Mouse (Mus musculus) stomach, embryonic 15.5 days (tissue): ENCODE data around the gene Nadsyn1. TPM values are rescaled to one million over a fixed set of nuclear protein-coding genes. Genes with fewer than 3 reads are reported as not detected.

ENCODE experiments used
- ATAC-seq: fragments of 200-750 bp; cut with Nextera tagmentation; 2 replicates; pipeline ENCODE4 v1.8.0; 2017; ENCODE audit warnings: low read depth, moderate number of reproducible peaks, moderate TSS enrichment; ENCODE audit not compliant: insufficient read depth, low FRiP score
- H3K27ac ChIP-seq: fragments of 300-500 bp; sonication (generic); 2 replicates; pipeline ENCODE4 v1.5.1; 2015; ENCODE audit warnings: mild to moderate bottlenecking, inconsistent platforms
- H3K27me3 ChIP-seq: fragments of 300-500 bp; sonication (generic); replicated peaks from 2 replicates; pipeline ENCODE4 v1.6.1; 2015; ENCODE audit warnings: inconsistent platforms
- H3K36me3 ChIP-seq: fragments of 300-500 bp; sonication (generic); 2 replicates; pipeline ENCODE4 v1.6.1; 2015; ENCODE audit warnings: inconsistent platforms
- H3K4me1 ChIP-seq: fragments of 300-500 bp; sonication (generic); 2 replicates; pipeline ENCODE4 v1.6.1; 2015; ENCODE audit warnings: inconsistent platforms
- H3K4me2 ChIP-seq: fragments of 300-500 bp; sonication (generic); 2 replicates; pipeline ENCODE4 v1.6.1; 2015; ENCODE audit warnings: mild to moderate bottlenecking, inconsistent platforms
- H3K4me3 ChIP-seq: fragments of 300-500 bp; sonication (generic); replicated peaks from 2 replicates; pipeline ENCODE4 v1.5.1; 2015; ENCODE audit warnings: inconsistent platforms
- H3K9ac ChIP-seq: fragments of 300-500 bp; sonication (generic); 2 replicates; pipeline ENCODE4 v1.6.1; 2015; ENCODE audit warnings: inconsistent platforms
- H3K9me3 ChIP-seq: fragments of 300-500 bp; sonication (generic); 2 replicates; pipeline ENCODE4 v1.6.1; 2016; ENCODE audit warnings: inconsistent platforms
- WGBS: fragments of 180-500 bp; shearing (Covaris S2); methylation state at CpG from one replicate; pipeline ENCODE4 v1.1.7; 2015; 5-methylcytosine and 5-hydroxymethylcytosine counted together
- polyA plus RNA-seq: library from polyadenylated mRNA; unstranded; fragments of >200 nt; fragmentation: Nextera tagmentation; extraction: Ambion mirVana; gene quantifications from 2 replicates; pipeline ENCODE4 v1.2.1, GENCODE M21; 2015

The Nadsyn1 gene
- polyA plus RNA-seq: 9.8 and 12.3 TPM in 2 replicates

GRCm38 (mm10) chr7:143822375-143823265 lies at the start of gene Nadsyn1, which contains the start of gene Dhcr7:
Gene Nadsyn1, minus strand, starts transcription at chr7:143822849.
Gene Dhcr7, plus strand, starts transcription at chr7:143823145.
- WGBS: 1% methylated on average over 40 of the region's 40 CpGs
- Histone ChIP-seq H3K4me3 (peak within 1 kb of the TSS; percentile 59), H3K36me3 (no peaks in the 10 kb centered on the region; the same call in 1 of the 2 replicates), H3K9ac (peak within 1 kb of the TSS; percentile 50), H3K27ac (peak within 1 kb of the TSS; percentile 76), H3K4me1 (peaks cover 12% of the 10 kb centered on the region), H3K4me2 (peak within 1 kb of the TSS; percentile 65), H3K27me3 (no peaks in the 10 kb centered on the region), H3K9me3 (no peaks in the 10 kb centered on the region)
- peak; percentile 98 for ATAC-seq

GRCm38 (mm10) chr7:143868874-143869273 lies 46.2 kb upstream of the Nadsyn1 start:
- Histone ChIP-seq H3K9ac (no peak overlapping the region), H3K4me3 (no peak overlapping the region), H3K9me3 (no peaks in the 10 kb centered on the region), H3K27ac (no peak overlapping the region), H3K27me3 (no peaks in the 10 kb centered on the region), H3K36me3 (no peaks in the 10 kb centered on the region), H3K4me1 (no peaks in the 10 kb centered on the region), H3K4me2 (no peak overlapping the region)
- ATAC-seq: no peak
- 74% methylated on average over 4 of the region's 4 CpGs for WGBS

GRCm38 (mm10) chr7:143866538-143866937 lies 43.9 kb upstream of the Nadsyn1 start, which contains the start of gene Gm498:
Gene Gm498, plus strand, starts transcription at chr7:143866838.
- H3K4me1 ChIP-seq: no peaks in the 10 kb centered on the region
- no peak for ATAC-seq
- no peak within 1 kb of the TSS for H3K4me3 ChIP-seq
- no peak within 1 kb of the TSS for H3K4me2 ChIP-seq
- no peaks in the 10 kb centered on the region for H3K36me3 ChIP-seq
- H3K9me3 ChIP-seq: no peaks in the 10 kb centered on the region
- 82% methylated on average over 2 of the region's 2 CpGs for WGBS
- H3K9ac ChIP-seq: no peak within 1 kb of the TSS
- H3K27me3 ChIP-seq: no peaks in the 10 kb centered on the region
- no peak within 1 kb of the TSS for H3K27ac ChIP-seq

- H3K36me3 ChIP-seq: peaks cover 20% of the 10 kb centered on the region
- H3K9ac ChIP-seq: no peak overlapping the region
- no peak overlapping the region for H3K27ac ChIP-seq
- WGBS: 84% methylated on average over 8 of the region's 8 CpGs
- H3K4me1 ChIP-seq: no peaks in the 10 kb centered on the region
- H3K4me2 ChIP-seq: no peak overlapping the region
- no peaks in the 10 kb centered on the region for H3K9me3 ChIP-seq
- H3K27me3 ChIP-seq: no peaks in the 10 kb centered on the region
- no peak for ATAC-seq
- H3K4me3 ChIP-seq: no peak overlapping the region
These were observed 26.3 kb upstream of the Nadsyn1 start for GRCm38 (mm10) chr7:143848768-143849482.

- Histone ChIP-seq H3K9ac (no peak overlapping the region), H3K4me1 (no peaks in the 10 kb centered on the region), H3K4me3 (no peak overlapping the region), H3K27ac (no peak overlapping the region), H3K36me3 (peaks cover 26% of the 10 kb centered on the region), H3K9me3 (no peaks in the 10 kb centered on the region), H3K4me2 (no peak overlapping the region), H3K27me3 (no peaks in the 10 kb centered on the region)
- no peak for ATAC-seq
- 81% methylated on average over 5 of the region's 5 CpGs for WGBS
These were observed 25.6 kb upstream of the Nadsyn1 start for GRCm38 (mm10) chr7:143848127-143848767.

GRCm38 (mm10) chr7:143841301-143841700 lies 18.7 kb upstream of the Nadsyn1 start:
- H3K36me3 ChIP-seq: peaks cover 70% of the 10 kb centered on the region
- H3K4me1 ChIP-seq: no peaks in the 10 kb centered on the region
- 94% methylated on average over 8 of the region's 8 CpGs for WGBS

DNA sequence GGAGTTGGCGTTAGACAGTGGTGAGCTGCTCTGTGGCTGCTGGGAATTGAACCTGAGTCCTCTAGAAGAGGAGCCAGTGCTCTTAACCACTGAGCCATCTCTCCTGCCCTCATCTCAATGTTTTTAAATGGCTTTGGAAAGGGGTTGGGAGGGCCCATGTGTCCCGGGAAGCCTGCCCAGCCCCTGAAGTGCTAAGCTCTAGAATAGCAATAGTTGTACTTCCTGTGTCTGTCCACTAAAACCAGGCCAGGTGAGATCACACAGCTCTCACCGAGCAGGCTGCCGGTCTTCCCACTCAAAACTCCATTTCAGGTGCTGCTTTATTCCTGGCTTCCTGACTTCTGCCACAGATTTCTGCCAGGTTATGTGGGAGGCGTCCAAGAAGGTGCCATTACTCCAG lies 17.5 kb upstream of the Nadsyn1 start:
- Histone ChIP-seq H3K36me3 (peaks cover 62% of the 10 kb centered on the region), H3K27me3 (no peaks in the 10 kb centered on the region), H3K9me3 (no peaks in the 10 kb centered on the region), H3K4me1 (no peaks in the 10 kb centered on the region), H3K27ac (no peak overlapping the region), H3K4me2 (no peak overlapping the region), H3K4me3 (no peak overlapping the region), H3K9ac (no peak overlapping the region)
- 94% methylated on average over 5 of the region's 5 CpGs for WGBS
- no peak for ATAC-seq

More at GRCm38 (mm10) chr7:143841301-143841700, 18.7 kb upstream of the Nadsyn1 start:
- no peaks in the 10 kb centered on the region for H3K27me3 ChIP-seq
- H3K9me3 ChIP-seq: no peaks in the 10 kb centered on the region
- ATAC-seq: no peak
- H3K9ac ChIP-seq: no peak overlapping the region
- no peak overlapping the region for H3K4me3 ChIP-seq
- H3K4me2 ChIP-seq: no peak overlapping the region
- H3K27ac ChIP-seq: no peak overlapping the region

DNA sequence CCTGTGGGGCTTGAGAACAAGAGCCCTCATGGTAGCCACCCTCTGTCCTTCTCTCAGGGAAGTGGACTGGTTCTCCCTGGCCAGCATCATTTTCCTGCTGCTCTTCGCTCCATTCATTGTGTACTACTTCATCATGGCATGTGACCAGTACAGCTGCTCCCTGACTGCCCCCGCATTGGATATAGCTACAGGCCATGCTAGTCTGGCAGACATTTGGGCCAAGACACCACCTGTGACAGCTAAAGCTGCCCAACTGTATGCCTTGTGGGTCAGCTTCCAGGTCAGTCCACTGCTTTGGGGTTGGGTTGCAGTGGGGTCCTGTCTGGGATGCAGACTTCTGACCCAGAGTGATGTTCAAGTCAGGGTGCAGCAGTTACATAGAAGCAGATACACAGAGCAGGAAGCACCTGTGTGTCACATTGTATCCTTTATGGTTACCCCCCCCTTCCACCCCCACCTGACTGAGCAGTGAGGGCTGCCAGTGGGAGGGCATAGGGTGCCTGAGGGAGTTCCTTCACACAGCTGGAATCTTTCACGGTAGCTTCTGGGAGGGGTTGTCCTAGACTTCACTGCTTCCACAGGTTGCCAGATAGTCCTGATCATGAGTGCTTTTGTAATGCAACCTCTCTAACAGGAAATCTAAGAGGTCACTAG lies 15.2 kb upstream of the Nadsyn1 start:
- no peak for ATAC-seq
- Histone ChIP-seq H3K9ac (no peak overlapping the region), H3K27ac (no peak overlapping the region), H3K4me3 (no peak overlapping the region), H3K36me3 (peaks cover 40% of the 10 kb centered on the region), H3K27me3 (no peaks in the 10 kb centered on the region), H3K9me3 (no peaks in the 10 kb centered on the region), H3K4me2 (no peak overlapping the region), H3K4me1 (peaks cover 3% of the 10 kb centered on the region; the same call in 1 of the 2 replicates)
- WGBS: 89% methylated on average over 3 of the region's 3 CpGs

DNA sequence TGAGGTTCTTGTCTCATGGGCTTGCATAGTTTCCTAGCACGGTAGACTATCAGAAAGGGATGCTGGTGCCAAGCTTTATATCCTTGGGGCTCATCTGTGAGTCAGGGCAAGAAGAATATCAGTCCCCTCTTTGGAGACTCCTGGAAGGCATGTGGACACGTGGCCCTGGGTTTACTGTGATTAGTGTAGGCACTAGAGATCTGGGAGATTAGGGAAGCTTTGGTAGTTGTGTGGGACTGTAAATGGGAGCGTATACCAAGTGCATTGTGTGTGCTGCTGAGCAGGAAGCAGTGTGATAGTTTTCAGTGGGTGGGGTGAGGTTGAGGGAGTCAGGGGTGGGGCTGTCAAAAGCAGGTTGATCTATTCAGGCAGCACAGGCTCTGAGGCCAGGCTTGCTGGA lies 12.3 kb upstream of the Nadsyn1 start:
- no peaks in the 10 kb centered on the region for H3K27me3 ChIP-seq
- peak; percentile 19; the same call in 1 of the 2 replicates for ATAC-seq
- H3K36me3 ChIP-seq: peaks cover 12% of the 10 kb centered on the region
- no peak overlapping the region for H3K4me2 ChIP-seq
- 40% methylated on average over 3 of the region's 3 CpGs for WGBS
- H3K4me3 ChIP-seq: no peak overlapping the region
- H3K9me3 ChIP-seq: no peaks in the 10 kb centered on the region
- H3K27ac ChIP-seq: peak overlapping the region; percentile 52; the same call in 1 of the 2 replicates
- H3K9ac ChIP-seq: no peak overlapping the region
- peaks cover 19% of the 10 kb centered on the region for H3K4me1 ChIP-seq

- H3K4me3 ChIP-seq: no peak overlapping the region
- no peak overlapping the region for H3K9ac ChIP-seq
- no peak for ATAC-seq
- 85% methylated on average over 2 of the region's 2 CpGs for WGBS
- H3K27ac ChIP-seq: no peak overlapping the region
- no peaks in the 10 kb centered on the region for H3K9me3 ChIP-seq
- no peak overlapping the region for H3K4me2 ChIP-seq
- peaks cover 19% of the 10 kb centered on the region for H3K4me1 ChIP-seq
- H3K27me3 ChIP-seq: no peaks in the 10 kb centered on the region
- peaks cover 12% of the 10 kb centered on the region; the same call in 1 of the 2 replicates for H3K36me3 ChIP-seq
These were observed 11.7 kb upstream of the Nadsyn1 start for GRCm38 (mm10) chr7:143834316-143834715.

DNA sequence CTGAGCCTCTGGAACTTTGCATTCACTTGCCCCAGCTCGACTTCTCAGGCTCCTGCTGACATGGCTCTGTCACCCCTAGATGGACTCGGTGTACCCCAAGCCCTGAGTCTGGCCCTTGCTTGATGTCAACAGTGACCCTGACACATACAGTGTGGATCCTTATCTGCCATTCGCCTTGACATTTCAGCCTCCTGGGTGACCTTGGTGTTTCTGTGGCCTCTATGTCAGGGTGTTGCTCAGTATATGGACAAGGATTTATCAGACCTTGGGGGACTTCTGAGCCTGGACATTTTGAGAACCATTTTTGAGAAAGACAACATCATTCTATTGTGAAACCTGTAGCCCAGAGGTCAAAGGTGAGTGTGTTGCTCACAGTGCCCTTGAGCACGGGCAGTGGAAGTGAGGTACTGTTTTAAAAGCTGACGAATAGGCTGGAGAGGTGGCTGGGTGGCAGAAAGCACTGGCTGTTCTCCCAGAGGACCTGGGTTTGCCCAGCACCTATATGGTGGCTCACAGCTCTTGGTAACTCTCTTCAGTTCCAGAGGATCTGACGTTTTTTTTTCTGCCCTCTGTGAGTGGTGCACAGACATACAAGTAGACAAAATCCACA lies 11.0 kb upstream of the Nadsyn1 start:
- H3K4me3 ChIP-seq: no peak overlapping the region
- ATAC-seq: no peak
- peaks cover 12% of the 10 kb centered on the region; the same call in 1 of the 2 replicates for H3K36me3 ChIP-seq
- H3K9me3 ChIP-seq: no peaks in the 10 kb centered on the region
- no peak overlapping the region for H3K4me2 ChIP-seq
- H3K4me1 ChIP-seq: peaks cover 19% of the 10 kb centered on the region
- no peaks in the 10 kb centered on the region for H3K27me3 ChIP-seq
- no peak overlapping the region for H3K27ac ChIP-seq
- H3K9ac ChIP-seq: no peak overlapping the region
- 78% methylated on average over 6 of the region's 6 CpGs for WGBS
